Mouse (Mus musculus): ENCODE results near the gene Gm8246. TPM values are rescaled to one million over a fixed set of nuclear protein-coding genes. Genes with fewer than 3 reads are reported as not detected.
"Not testable (repeated sequence)": the region's sequence is repeated elsewhere in the genome, so short reads cannot be mapped to it uniquely, and the experiment has no call there.

The Gm8246 gene
- not detected in 2 replicates for polyA plus RNA-seq (2015; fragmentation: Nextera tagmentation; extraction: Ambion mirVana)

DNA sequence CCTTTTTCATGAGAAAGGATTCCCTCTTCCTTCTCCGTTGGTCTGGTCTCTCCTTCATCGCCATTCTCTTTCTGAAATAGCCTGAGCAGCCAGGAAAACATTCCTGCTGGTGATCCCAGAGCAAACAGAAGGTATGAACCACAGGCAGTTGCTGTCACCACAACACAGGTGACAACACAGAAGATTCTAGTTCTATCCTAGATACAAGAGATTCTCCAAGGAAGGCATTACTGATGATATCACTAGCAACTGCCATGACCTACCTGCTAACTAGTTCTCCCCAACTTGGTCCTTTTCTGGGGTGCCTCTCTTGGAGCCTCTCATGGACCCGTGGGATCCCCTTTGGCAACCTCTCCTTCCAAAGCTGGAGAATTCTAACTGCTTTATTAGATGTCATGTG lies at the start of gene Gm8246:
Gene Gm8246, minus strand, starts transcription at position 101 of the 400 bp plus-strand sequence.
- not testable (repeated sequence) for H3K4me3 ChIP-seq; ATAC-seq (ENCODE audit: extremely low read depth, insufficient number of reproducible peaks, low FRiP score, low TSS enrichment); H3K27ac ChIP-seq (replicated peaks); H3K36me3 ChIP-seq; H3K9me3 ChIP-seq; H3K4me1 ChIP-seq; H3K27me3 ChIP-seq (replicated peaks); H3K4me2 ChIP-seq; H3K9ac ChIP-seq
- WGBS, result no CpG with 5 or more reads among the region's 3 CpGs

DNA sequence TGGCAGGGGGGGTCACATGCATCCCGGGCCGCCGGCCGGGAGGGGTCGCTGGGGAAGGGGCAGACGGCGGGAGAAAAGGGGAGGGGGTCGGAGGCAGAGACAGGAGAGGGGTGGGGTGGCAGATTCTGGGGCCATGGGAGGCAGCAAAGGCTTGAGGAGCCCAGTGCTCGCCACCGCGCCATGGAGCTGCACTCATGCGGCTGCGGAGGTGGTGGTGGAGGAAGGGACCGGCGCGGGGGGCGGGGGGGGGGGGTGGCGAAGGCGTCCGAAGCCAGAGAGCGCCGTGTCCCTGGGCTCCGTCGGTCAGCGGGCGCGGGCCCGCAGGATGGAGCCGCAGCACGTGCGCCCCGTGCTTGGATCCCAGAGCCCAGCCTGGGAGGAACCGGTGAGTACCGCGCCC lies 23.7 kb upstream of the Gm8246 start, which contains the start of gene Gm3488:
Gene Gm3488, plus strand, starts transcription at position 301 of the 400 bp plus-strand sequence.
- not testable (repeated sequence) for H3K4me3 ChIP-seq; H3K27me3 ChIP-seq (replicated peaks); H3K4me2 ChIP-seq; H3K4me1 ChIP-seq; ATAC-seq (ENCODE audit: extremely low read depth, insufficient number of reproducible peaks, low FRiP score, low TSS enrichment); H3K9me3 ChIP-seq; H3K27ac ChIP-seq (replicated peaks); H3K36me3 ChIP-seq; H3K9ac ChIP-seq
- WGBS, result no CpG with 5 or more reads among the region's 35 CpGs

DNA sequence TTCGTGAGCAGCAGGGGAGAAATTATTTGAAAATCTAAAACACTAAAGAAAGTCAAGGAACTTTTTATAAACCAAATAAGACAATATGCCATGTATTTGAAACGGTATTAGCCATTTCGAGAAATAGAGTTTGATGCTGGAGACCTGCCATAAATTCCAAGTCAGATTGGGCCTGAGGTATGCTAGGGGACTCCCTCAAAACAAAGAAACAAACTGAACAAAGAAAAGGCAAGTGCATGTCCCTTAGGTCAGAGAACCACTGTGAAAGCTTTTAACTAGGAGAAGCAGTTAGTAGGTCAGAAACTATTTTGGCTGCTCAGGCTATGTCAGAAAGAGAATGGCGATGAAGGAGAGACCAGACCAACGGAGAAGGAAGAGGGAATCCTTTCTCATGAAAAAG lies 6.3 kb upstream of the Gm8246 start, which contains the start of gene Gm3187:
Gene Gm3187, plus strand, starts transcription at position 301 of the 400 bp plus-strand sequence.
- H3K4me1 ChIP-seq; H3K27me3 ChIP-seq (replicated peaks); H3K36me3 ChIP-seq; H3K9ac ChIP-seq; H3K27ac ChIP-seq (replicated peaks); H3K4me2 ChIP-seq; H3K4me3 ChIP-seq; ATAC-seq (ENCODE audit: extremely low read depth, insufficient number of reproducible peaks, low FRiP score, low TSS enrichment); H3K9me3 ChIP-seq: not testable (repeated sequence)
- WGBS, result 79% methylated on average over 4 of the region's 5 CpGs

DNA sequence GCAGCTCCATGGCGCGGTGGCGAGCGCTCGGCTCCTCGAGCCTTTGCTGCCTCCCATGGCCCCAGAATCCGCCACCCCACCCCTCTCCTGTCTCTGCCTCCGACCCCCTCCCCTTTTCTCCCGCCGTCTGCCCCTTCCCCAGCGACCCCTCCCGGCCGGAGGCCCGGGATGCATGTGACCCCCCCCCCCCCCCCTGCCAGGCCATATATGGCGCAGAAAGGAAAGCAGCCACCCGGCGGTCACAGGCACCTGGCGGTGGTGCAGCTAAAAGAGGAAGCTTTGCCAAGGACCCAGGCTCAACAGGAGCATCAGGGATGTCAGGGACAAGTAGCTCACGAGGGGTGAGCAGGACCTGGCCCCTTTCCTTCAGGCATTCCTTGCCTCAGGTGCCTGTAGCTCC lies 17.2 kb downstream of the Gm8246 start:
- H3K9ac ChIP-seq; H3K9me3 ChIP-seq; H3K27me3 ChIP-seq (replicated peaks); H3K27ac ChIP-seq (replicated peaks); H3K4me3 ChIP-seq; H3K4me1 ChIP-seq; H3K4me2 ChIP-seq; H3K36me3 ChIP-seq; ATAC-seq (ENCODE audit: extremely low read depth, insufficient number of reproducible peaks, low FRiP score, low TSS enrichment): not testable (repeated sequence)
- WGBS, result no CpG with 5 or more reads among the region's 19 CpGs

DNA sequence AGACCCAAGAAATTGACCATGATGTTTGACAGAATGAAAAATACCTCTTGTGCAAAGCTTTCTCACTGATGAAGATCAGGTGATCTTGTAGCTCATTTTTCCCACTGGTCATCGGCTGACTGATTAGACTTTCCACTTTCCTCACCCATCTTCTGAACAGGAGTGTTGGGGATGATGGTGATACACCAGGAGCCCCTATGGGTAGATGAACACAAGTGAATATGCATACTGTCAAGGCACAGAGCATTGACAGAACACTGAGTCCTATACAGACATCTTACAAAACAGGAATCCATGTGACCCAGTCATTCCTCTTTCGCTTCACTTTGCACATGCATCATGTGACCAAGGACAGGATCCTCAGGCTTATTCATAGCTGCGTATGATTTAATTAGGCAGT lies 22.3 kb downstream of the Gm8246 start, which contains the start of gene Gm3194:
Gene Gm3194, minus strand, starts transcription at position 101 of the 400 bp plus-strand sequence.
- not testable (repeated sequence) for H3K4me2 ChIP-seq; H3K4me3 ChIP-seq; H3K4me1 ChIP-seq; H3K9me3 ChIP-seq; H3K27ac ChIP-seq (replicated peaks); H3K9ac ChIP-seq; ATAC-seq (ENCODE audit: extremely low read depth, insufficient number of reproducible peaks, low FRiP score, low TSS enrichment); H3K36me3 ChIP-seq; H3K27me3 ChIP-seq (replicated peaks)
- WGBS, result no CpG with 5 or more reads among the region's 3 CpGs

Other genes starting within 250 kb of the Gm8246 start
- not detected in 2 replicates for gene Gm3526, start 217.2 kb downstream of the Gm8246 start, polyA plus RNA-seq (2015; fragmentation: Nextera tagmentation; extraction: Ambion mirVana)
- gene Gm3542, start 142.9 kb downstream of the Gm8246 start, polyA plus RNA-seq (2015; fragmentation: Nextera tagmentation; extraction: Ambion mirVana), result not detected in 2 replicates
- gene Gm3500, start 88.8 kb downstream of the Gm8246 start, polyA plus RNA-seq (2015; fragmentation: Nextera tagmentation; extraction: Ambion mirVana), result not detected in 2 replicates
- gene Gm3194, start 22.4 kb downstream of the Gm8246 start, polyA plus RNA-seq (2015; fragmentation: Nextera tagmentation; extraction: Ambion mirVana), result 0.33 and 0.44 TPM in 2 replicates
- not detected in 2 replicates for gene Gm3187, start 6.4 kb upstream of the Gm8246 start, polyA plus RNA-seq (2015; fragmentation: Nextera tagmentation; extraction: Ambion mirVana)
- 0.83 and 0.85 TPM in 2 replicates for gene Gm3488, start 23.8 kb upstream of the Gm8246 start, polyA plus RNA-seq (2015; fragmentation: Nextera tagmentation; extraction: Ambion mirVana)
- gene Gm3532, start 60.7 kb upstream of the Gm8246 start, polyA plus RNA-seq (2015; fragmentation: Nextera tagmentation; extraction: Ambion mirVana), result not detected in 2 replicates
- not detected in 2 replicates for gene Gm8265, start 155.2 kb upstream of the Gm8246 start, polyA plus RNA-seq (2015; fragmentation: Nextera tagmentation; extraction: Ambion mirVana)
- not detected in 2 replicates for gene Gm9603, start 209.6 kb upstream of the Gm8246 start, polyA plus RNA-seq (2015; fragmentation: Nextera tagmentation; extraction: Ambion mirVana)